Mouse (Mus musculus) cerebellum, adult 2 months (tissue): ENCODE data around the gene Il20rb.

Experiments
- CTCF ChIP-seq: fragments of 200-500 bp; IDR thresholded peaks from 2 replicates; pipeline ENCODE4 v1.5.1; 2011; ENCODE audit warnings: low read depth, mild to moderate bottlenecking, control low read depth, low read length, moderate library complexity, borderline replicate concordance; ENCODE audit not compliant: insufficient read depth
- POLR2A ChIP-seq: fragments of 200-500 bp; IDR thresholded peaks from 2 replicates; pipeline ENCODE4 v1.6.1; 2011; ENCODE audit warnings: low read length, control low read depth, borderline replicate concordance; ENCODE audit not compliant: insufficient read depth

DNA sequence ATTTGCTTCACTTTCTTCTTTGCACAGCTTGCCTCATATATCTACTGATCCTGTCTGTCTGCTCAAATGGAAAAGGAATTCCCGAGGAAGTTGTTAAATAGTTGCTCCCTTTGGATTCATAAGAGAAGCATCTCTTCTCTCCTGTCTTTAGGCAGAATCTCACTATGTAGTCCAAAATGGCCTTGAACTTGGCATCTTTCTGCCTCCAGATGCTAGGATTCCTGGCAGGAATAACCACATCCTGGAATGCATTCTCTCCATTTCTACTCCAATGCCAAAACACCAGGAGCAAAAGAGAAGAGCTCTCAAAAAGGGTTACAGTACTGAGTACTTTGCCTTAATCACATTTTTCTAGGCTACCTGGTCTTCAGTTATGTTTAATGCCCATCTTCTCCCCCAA, 44.7 kb upstream of the Il20rb start:
- TF ChIP-seq CTCF (no peak), POLR2A (no peak)
